Mouse (Mus musculus): ENCODE results near the gene Sufu.

The Sufu gene

GRCm38 (mm10) chr19:46394712-46395108 is 2.0 kb upstream of the Sufu start:
- no peak for DNase-seq

GRCm38 (mm10) chr19:46395109-46396009 is 1.3 kb upstream of the Sufu start, which contains the start of gene Actr1a:
Gene Actr1a, minus strand, starts transcription at chr19:46395748.
- peak; percentile 98 to 99 for DNase-seq

- no peak for DNase-seq
Observed at GRCm38 (mm10) chr19:46396109-46396508, 587 bp upstream of the Sufu start.

- DNase-seq: peak in 1 of 2 experiments; percentile 46
Observed at GRCm38 (mm10) chr19:46397436-46398001, 823 bp downstream of the Sufu start.

- peak in 1 of 2 experiments; percentile 59 for DNase-seq
Observed at GRCm38 (mm10) chr19:46398401-46398800, 1.7 kb downstream of the Sufu start.

- no peak for DNase-seq
Observed at GRCm38 (mm10) chr19:46399372-46399771, 2.7 kb downstream of the Sufu start.

- no peak for DNase-seq
Observed at GRCm38 (mm10) chr19:46399886-46400285, 3.2 kb downstream of the Sufu start.

- DNase-seq: no peak
Observed at GRCm38 (mm10) chr19:46400558-46400957, 3.9 kb downstream of the Sufu start.

- no peak for DNase-seq
Observed at GRCm38 (mm10) chr19:46404030-46404429, 7.3 kb downstream of the Sufu start.

GRCm38 (mm10) chr19:46406592-46407386 is 10.1 kb downstream of the Sufu start:
- DNase-seq: no peak

GRCm38 (mm10) chr19:46409506-46409905 is 12.8 kb downstream of the Sufu start:
- DNase-seq: no peak

GRCm38 (mm10) chr19:46412056-46412805 is 15.5 kb downstream of the Sufu start:
- no peak for DNase-seq

- no peak for DNase-seq
Observed at GRCm38 (mm10) chr19:46413969-46414368, 17.3 kb downstream of the Sufu start.

GRCm38 (mm10) chr19:46414486-46414885 is 17.8 kb downstream of the Sufu start:
- DNase-seq: no peak

- no peak for DNase-seq
Observed at GRCm38 (mm10) chr19:46416276-46416675, 19.6 kb downstream of the Sufu start.

- no peak for DNase-seq
Observed at GRCm38 (mm10) chr19:46418051-46418450, 21.4 kb downstream of the Sufu start.

GRCm38 (mm10) chr19:46420410-46420809 is 23.7 kb downstream of the Sufu start:
- DNase-seq: no peak

GRCm38 (mm10) chr19:46422384-46423338 is 26.0 kb downstream of the Sufu start:
- DNase-seq: peak; percentile 92 to 94

- DNase-seq: no peak
Observed at GRCm38 (mm10) chr19:46425266-46425665, 28.6 kb downstream of the Sufu start.

GRCm38 (mm10) chr19:46426488-46426887 is 29.8 kb downstream of the Sufu start:
- peak in 1 of 2 experiments; percentile 59 for DNase-seq

- DNase-seq: no peak
Observed at GRCm38 (mm10) chr19:46429250-46429649, 32.6 kb downstream of the Sufu start.
